Mouse (Mus musculus): Measurements from ENCODE around the gene Olfr611. TPM values are rescaled to one million over a fixed set of nuclear protein-coding genes. Genes with fewer than 3 reads are reported as not detected.
"Not testable (repeated sequence)": the region's sequence is repeated elsewhere in the genome, so short reads cannot be mapped to it uniquely, and the experiment has no call there.

Olfr611 gene
- total RNA-seq (2012; rRNA removed) = not detected in 2 replicates
- total RNA-seq (2014; rRNA removed) = not detected in 2 replicates
- polyA plus RNA-seq (2012; ENCODE audit: insufficient read length, low read depth) = not detected in 2 replicates

GRCm38 (mm10) chr7:103520746-103521145, at the start of gene Olfr611:
Gene Olfr611, minus strand, starts transcription at chr7:103520846.
- H3K4me3 ChIP-seq (replicated peaks in 1 of 3; ENCODE audit: low read depth in 2 of 3, low read length in 2 of 3, poor library complexity in 1 of 3); dilution Hi-C loops (cut with MboI; ENCODE audit: extremely low pct_ligation_motif_present, extremely low pct_unique_long_range_greater_than_20kb, low sequenced_read_pairs); H3K4me1 ChIP-seq (ENCODE audit: control insufficient read depth in 1 of 2, insufficient read depth in 2 of 2); DNase-seq (ENCODE audit: extremely low read depth); H3K4me2 ChIP-seq (ENCODE audit: insufficient read depth, low read depth, poor library complexity, severe bottlenecking); H3K36me3 ChIP-seq (replicated peaks in 1 of 2; ENCODE audit: control insufficient read depth in 1 of 2, insufficient read depth in 1 of 2, low read length in 1 of 2); in situ Hi-C loops (cut with MboI; ENCODE audit: low pct_ligation_motif_present, low pct_unique_long_range_greater_than_20kb, low sequenced_read_pairs); H3K9ac ChIP-seq (ENCODE audit: insufficient read depth, low read depth); H3K9me3 ChIP-seq (replicated peaks; ENCODE audit: low read length); H3K27me3 ChIP-seq (replicated peaks); H3K27ac ChIP-seq (ENCODE audit: insufficient read depth, low read depth); H3K79me2 ChIP-seq (replicated peaks; ENCODE audit: control insufficient read depth, extremely low read depth, insufficient read depth, poor library complexity, severe bottlenecking): not testable (repeated sequence)

- no peak for TF ChIP-seq NELFE (IDR thresholded peaks at IDR 0.05; ENCODE audit: low read depth, low read length)
- Histone ChIP-seq H3K9ac (ENCODE audit: insufficient read depth, low read depth) (no peak within 1 kb of the TSS), H3K36me3 (replicated peaks in 1 of 2; ENCODE audit: control insufficient read depth in 1 of 2, insufficient read depth in 1 of 2, low read length in 1 of 2) (no peaks in the 10 kb centered on the region), H3K4me1 (ENCODE audit: control insufficient read depth in 1 of 2, insufficient read depth in 2 of 2) (no peaks in the 10 kb centered on the region), H3K27me3 (replicated peaks) (no peaks in the 10 kb centered on the region), H3K4me3 (replicated peaks in 1 of 3; ENCODE audit: low read depth in 2 of 3, low read length in 2 of 3, poor library complexity in 1 of 3) (no peak within 1 kb of the TSS), H3K79me2 (replicated peaks; ENCODE audit: control insufficient read depth, extremely low read depth, insufficient read depth, poor library complexity, severe bottlenecking) (no peaks in the 10 kb centered on the region), H3K27ac (ENCODE audit: insufficient read depth, low read depth) (no peak within 1 kb of the TSS), H3K4me2 (ENCODE audit: insufficient read depth, low read depth, poor library complexity, severe bottlenecking) (no peak within 1 kb of the TSS), H3K9me3 (replicated peaks; ENCODE audit: low read length) (no peaks in the 10 kb centered on the region)
- dilution Hi-C loops (cut with MboI; ENCODE audit: extremely low pct_ligation_motif_present, extremely low pct_unique_long_range_greater_than_20kb, low sequenced_read_pairs) (no loop called here), in situ Hi-C loops (cut with MboI; ENCODE audit: low pct_ligation_motif_present, low pct_unique_long_range_greater_than_20kb, low sequenced_read_pairs) (no loop called here)
- no peak for DNase-seq (ENCODE audit: extremely low read depth)
These were observed 48.4 kb upstream of the Olfr611 start, which contains the start of gene Olfr616 for GRCm38 (mm10) chr7:103569043-103569442. Gene Olfr616, minus strand, starts transcription at chr7:103569143.

GRCm38 (mm10) chr7:103555779-103556178, 35.1 kb upstream of the Olfr611 start, which contains the start of gene Olfr615:
Gene Olfr615, plus strand, starts transcription at chr7:103556079.
- H3K79me2 ChIP-seq (replicated peaks; ENCODE audit: control insufficient read depth, extremely low read depth, insufficient read depth, poor library complexity, severe bottlenecking) = no peaks in the 10 kb centered on the region
- H3K4me2 ChIP-seq (ENCODE audit: insufficient read depth, low read depth, poor library complexity, severe bottlenecking) = no peak within 1 kb of the TSS
- H3K4me3 ChIP-seq (replicated peaks in 1 of 3; ENCODE audit: low read depth in 2 of 3, low read length in 2 of 3, poor library complexity in 1 of 3) = no peak within 1 kb of the TSS
- no peak within 1 kb of the TSS for H3K27ac ChIP-seq (ENCODE audit: insufficient read depth, low read depth)
- in situ Hi-C loops (cut with MboI; ENCODE audit: low pct_ligation_motif_present, low pct_unique_long_range_greater_than_20kb, low sequenced_read_pairs) = no loop called here
- no peak for DNase-seq (ENCODE audit: extremely low read depth)
- H3K4me1 ChIP-seq (ENCODE audit: control insufficient read depth in 1 of 2, insufficient read depth in 2 of 2) = no peaks in the 10 kb centered on the region
- dilution Hi-C loops (cut with MboI; ENCODE audit: extremely low pct_ligation_motif_present, extremely low pct_unique_long_range_greater_than_20kb, low sequenced_read_pairs) = no loop called here
- H3K9me3 ChIP-seq (replicated peaks; ENCODE audit: low read length) = no peaks in the 10 kb centered on the region
- no peak within 1 kb of the TSS for H3K9ac ChIP-seq (ENCODE audit: insufficient read depth, low read depth)
- H3K27me3 ChIP-seq (replicated peaks) = no peaks in the 10 kb centered on the region
- TF ChIP-seq ZC3H11A (IDR thresholded peaks at IDR 0.05; ENCODE audit: low read depth, low read length) (no peak), IRF4 (IDR thresholded peaks at IDR 0.05; ENCODE audit: low read depth, low read length) (no peak), POLR2A (IDR thresholded peaks at IDR 0.05; ENCODE audit: low read depth, low read length) (no peak)
- H3K36me3 ChIP-seq (replicated peaks in 1 of 2; ENCODE audit: control insufficient read depth in 1 of 2, insufficient read depth in 1 of 2, low read length in 1 of 2) = no peaks in the 10 kb centered on the region

- H3K9me3 ChIP-seq (replicated peaks; ENCODE audit: low read length) = no peaks in the 10 kb centered on the region
- DNase-seq (ENCODE audit: extremely low read depth) = no peak
- TF ChIP-seq ZNF384 (IDR thresholded peaks at IDR 0.05; ENCODE audit: low read depth, low read length) (no peak), HCFC1 (IDR thresholded peaks at IDR 0.05; ENCODE audit: low read depth, low read length) (no peak), MYC (IDR thresholded peaks at IDR 0.05; ENCODE audit: low read depth, low read length) (no peak), SMC3 (IDR thresholded peaks at IDR 0.05; ENCODE audit: low read depth, low read length) (no peak)
- no peaks in the 10 kb centered on the region for H3K79me2 ChIP-seq (replicated peaks; ENCODE audit: control insufficient read depth, extremely low read depth, insufficient read depth, poor library complexity, severe bottlenecking)
- no peak within 1 kb of the TSS for H3K4me2 ChIP-seq (ENCODE audit: insufficient read depth, low read depth, poor library complexity, severe bottlenecking)
- H3K4me1 ChIP-seq (ENCODE audit: control insufficient read depth in 1 of 2, insufficient read depth in 2 of 2) = no peaks in the 10 kb centered on the region
- no peak within 1 kb of the TSS for H3K9ac ChIP-seq (ENCODE audit: insufficient read depth, low read depth)
- no peaks in the 10 kb centered on the region for H3K27me3 ChIP-seq (replicated peaks)
- no peak within 1 kb of the TSS for H3K4me3 ChIP-seq (replicated peaks in 1 of 3; ENCODE audit: low read depth in 2 of 3, low read length in 2 of 3, poor library complexity in 1 of 3)
- H3K36me3 ChIP-seq (replicated peaks in 1 of 2; ENCODE audit: control insufficient read depth in 1 of 2, insufficient read depth in 1 of 2, low read length in 1 of 2) = no peaks in the 10 kb centered on the region
- H3K27ac ChIP-seq (ENCODE audit: insufficient read depth, low read depth) = no peak within 1 kb of the TSS
- in situ Hi-C loops (cut with MboI; ENCODE audit: low pct_ligation_motif_present, low pct_unique_long_range_greater_than_20kb, low sequenced_read_pairs) (no loop called here), dilution Hi-C loops (cut with MboI; ENCODE audit: extremely low pct_ligation_motif_present, extremely low pct_unique_long_range_greater_than_20kb, low sequenced_read_pairs) (no loop called here)
These were observed 27.1 kb upstream of the Olfr611 start, which contains the start of gene Olfr613 for GRCm38 (mm10) chr7:103547774-103548173. Gene Olfr613, plus strand, starts transcription at chr7:103548074.

GRCm38 (mm10) chr7:103542617-103543016, 22.0 kb upstream of the Olfr611 start, which contains the start of gene Olfr612:
Gene Olfr612, minus strand, starts transcription at chr7:103542717.
- H3K27ac ChIP-seq (ENCODE audit: insufficient read depth, low read depth); H3K9me3 ChIP-seq (replicated peaks; ENCODE audit: low read length); H3K4me3 ChIP-seq (replicated peaks in 1 of 3; ENCODE audit: low read depth in 2 of 3, low read length in 2 of 3, poor library complexity in 1 of 3); dilution Hi-C loops (cut with MboI; ENCODE audit: extremely low pct_ligation_motif_present, extremely low pct_unique_long_range_greater_than_20kb, low sequenced_read_pairs); DNase-seq (ENCODE audit: extremely low read depth); H3K36me3 ChIP-seq (replicated peaks in 1 of 2; ENCODE audit: control insufficient read depth in 1 of 2, insufficient read depth in 1 of 2, low read length in 1 of 2); H3K27me3 ChIP-seq (replicated peaks); H3K79me2 ChIP-seq (replicated peaks; ENCODE audit: control insufficient read depth, extremely low read depth, insufficient read depth, poor library complexity, severe bottlenecking); in situ Hi-C loops (cut with MboI; ENCODE audit: low pct_ligation_motif_present, low pct_unique_long_range_greater_than_20kb, low sequenced_read_pairs); H3K4me2 ChIP-seq (ENCODE audit: insufficient read depth, low read depth, poor library complexity, severe bottlenecking); H3K4me1 ChIP-seq (ENCODE audit: control insufficient read depth in 1 of 2, insufficient read depth in 2 of 2); H3K9ac ChIP-seq (ENCODE audit: insufficient read depth, low read depth): not testable (repeated sequence)
